Mouse (Mus musculus) gastrocnemius, postnatal 14 days (tissue): Measurements from ENCODE around the gene Clec4n. TPM values are rescaled to one million over a fixed set of nuclear protein-coding genes. Genes with fewer than 3 reads are reported as not detected.
"Not testable (repeated sequence)": the region's sequence is repeated elsewhere in the genome, so short reads cannot be mapped to it uniquely, and the experiment has no call there.

Source experiments
- DNase-seq: peaks from one replicate; pipeline ENCODE4 v3.0.0; 2021; ENCODE audit warnings: mixed read lengths
- intact Hi-C: fragments of 180-260 bp; cut with DNase I; formaldehyde crosslinking; loops from one replicate; pipeline ENCODE4 v1.15.1; 2025; ENCODE audit warnings: low total_unique reads
- total RNA-seq, 2 experiments: library from RNA; stranded (reverse); gene quantifications; 2 replicates each; pipeline ENCODE4 v1.2.3; 2021

Clec4n gene
- total RNA-seq, 2 experiments from 2014 or later = 0.35 to 1.1 TPM

GRCm38 (mm10) chr6:123286311-123286710 lies 56.7 kb downstream of the Clec4n start:
- intact Hi-C loops = no loop called here
- DNase-seq = no peak

- no peak for DNase-seq
Observed at GRCm38 (mm10) chr6:123288931-123289330, 59.3 kb downstream of the Clec4n start.

GRCm38 (mm10) chr6:123289753-123290152 lies 60.1 kb downstream of the Clec4n start, which contains the start of gene Clec4e:
Clec4e (minus strand) TSS chr6:123289870.
- intact Hi-C loops = no loop called here

More at GRCm38 (mm10) chr6:123288931-123289330, 59.3 kb downstream of the Clec4n start:
- intact Hi-C loops = no loop called here

GRCm38 (mm10) chr6:123292751-123293400 lies 63.2 kb downstream of the Clec4n start:
- no peak for DNase-seq
- intact Hi-C loops = no loop called here

More at GRCm38 (mm10) chr6:123289753-123290152, 60.1 kb downstream of the Clec4n start, which contains the start of gene Clec4e:
- no peak for DNase-seq

GRCm38 (mm10) chr6:123293509-123293908 lies 63.9 kb downstream of the Clec4n start:
- intact Hi-C loops, DNase-seq: not testable (repeated sequence)

Other genes with a start within 250 kb of the Clec4n start
- not detected for gene Clec4a4, start 239.5 kb upstream of the Clec4n start, total RNA-seq
- not detected for gene Clec4b1, start 179.9 kb upstream of the Clec4n start, total RNA-seq
- gene Clec4a2, start 123.4 kb upstream of the Clec4n start, total RNA-seq = 1 to 10 TPM in 1 of 2 experiments, under 1 TPM in 1; 0.93 to 1.9 TPM
- not detected for gene Clec4b2, start 57.0 kb upstream of the Clec4n start, total RNA-seq
- not detected for gene Clec4d, start 32.3 kb downstream of the Clec4n start, total RNA-seq
- not detected for gene Clec4e, start 60.0 kb downstream of the Clec4n start, total RNA-seq
- gene Vmn2r19, start 78.5 kb downstream of the Clec4n start, total RNA-seq = not detected
- not detected for gene Vmn2r20, start 188.3 kb downstream of the Clec4n start, total RNA-seq